Comparison of ENCODE assay signal across 26 mouse cellular contexts in genomic region chr1:75048571-75048970, GRCm38 (mm10).
DNase-seq lines count a peak whose midpoint lies in the region; ATAC-seq and TF ChIP-seq lines count a peak whose summit lies in the region.
"Had no signal": no experiment of that assay in that cellular context is flagged by ENCODE, and none has a peak within 500 bp of the region (broad histone marks: within the 10 kb centered on the region; RNA-seq: fewer than 3 reads in every experiment).

No protein-coding gene starts in this region.

- no peaks in the 10 kb centered on the region; a peak in 2 of 4 replicates for H3K4me1 ChIP-seq in MEL (ENCODE audit: control insufficient read depth in 1 of 2, insufficient read depth in 2 of 2, low read length in 2 of 2)
- H3K4me1 ChIP-seq in forebrain, embryonic 16.5 days (replicated peaks; ENCODE audit: control insufficient read depth, insufficient read depth, low read length), result no peaks in the 10 kb centered on the region
- H3K4me1 ChIP-seq: forebrain, embryonic 10.5 days; forebrain, embryonic 13.5 days had no signal

- no peak overlapping the region for H3K27ac ChIP-seq in MEL (ENCODE audit: control insufficient read depth, low read depth, low read length)
- H3K27ac ChIP-seq in forebrain, embryonic 16.5 days (ENCODE audit: low read length), result no peak overlapping the region
- H3K27ac ChIP-seq: forebrain, embryonic 10.5 days; forebrain, embryonic 13.5 days; heart, embryonic 13.5 days; hindbrain, embryonic 14.5 days; hindbrain, postnatal 0 days had no signal

- TF ChIP-seq POLR2A in MEL (IDR thresholded peaks at IDR 0.05; ENCODE audit: control insufficient read depth in 1 of 2, insufficient read depth in 1 of 2, low read depth in 1 of 2, low read length in 2 of 2, poor library complexity in 1 of 2), result no peak

- H3K79me2 ChIP-seq in MEL (ENCODE audit: control insufficient read depth, insufficient read depth, low read length, poor library complexity), result no peaks in the 10 kb centered on the region

- no peak overlapping the region for H3K4me2 ChIP-seq in forebrain, embryonic 16.5 days (ENCODE audit: low read length)
- H3K4me2 ChIP-seq: forebrain, embryonic 13.5 days; heart, embryonic 13.5 days; hindbrain, embryonic 14.5 days had no signal

- no peaks in the 10 kb centered on the region; a peak in 1 of 4 replicates for H3K36me3 ChIP-seq in MEL (ENCODE audit: control insufficient read depth in 1 of 2, insufficient read depth in 2 of 2, low read length in 2 of 2)
- no peaks in the 10 kb centered on the region for H3K36me3 ChIP-seq in forebrain, embryonic 16.5 days (ENCODE audit: control insufficient read depth, insufficient read depth)
- H3K36me3 ChIP-seq: forebrain, embryonic 10.5 days; heart, embryonic 13.5 days had no signal

- ATAC-seq in megakaryocyte progenitor cell, adult 5-6 weeks (replicated peaks; ENCODE audit: poor library complexity), result peak; percentile 44
- ATAC-seq in forebrain, embryonic 16.5 days, result no peak
- ATAC-seq: activated CD4-positive, CD25-positive, alpha-beta regulatory T cell, adult 4 months; CD4-positive, CD25-positive, alpha-beta regulatory T cell, adult 4 months; forebrain, embryonic 13.5 days; forebrain, postnatal 0 days; hindbrain, postnatal 0 days; inflammation-experienced regulatory T-cells, adult 6 months; intestine, embryonic 16.5 days had no signal

- intact Hi-C loops in heart, postnatal 36 days (cut with DNase I), result no loop called here

- H3K9me3 ChIP-seq in MEL (replicated peaks; ENCODE audit: insufficient read depth, low read length), result no peaks in the 10 kb centered on the region
- no peaks in the 10 kb centered on the region for H3K9me3 ChIP-seq in forebrain, embryonic 16.5 days (ENCODE audit: control insufficient read depth, low read length)
- H3K9me3 ChIP-seq: forebrain, embryonic 10.5 days; forebrain, embryonic 13.5 days; heart, embryonic 13.5 days had no signal

- TF ChIP-seq EP300 in MEL (IDR thresholded peaks at IDR 0.05; ENCODE audit: low read depth in 1 of 2, low read length in 2 of 2), result no peak

- no peaks in the 10 kb centered on the region for H3K27me3 ChIP-seq in MEL (ENCODE audit: control insufficient read depth in 1 of 2, insufficient read depth in 2 of 2, low read length in 2 of 2)
- H3K27me3 ChIP-seq in forebrain, embryonic 16.5 days (replicated peaks; ENCODE audit: control insufficient read depth, insufficient read depth, low read length), result no peaks in the 10 kb centered on the region
- H3K27me3 ChIP-seq: forebrain, embryonic 13.5 days; heart, embryonic 13.5 days had no signal

- peak; percentile 81 for DNase-seq in heart, adult 11 months
- DNase-seq in heart, postnatal 36 days, result no peak
- peak; percentile 21 to 35 for DNase-seq in heart, adult 9 months (ENCODE audit: low spot score in 2 of 2)
- no peak for DNase-seq in heart, adult 8-10 months (ENCODE audit: low spot score)
- DNase-seq in MEL (ENCODE audit: low read depth, low spot score), result peak; percentile 6
- DNase-seq: adrenal gland, postnatal 10 days; adrenal gland, postnatal 36 days; cerebellum, adult 18-20 months; cerebellum, adult 9-10 months; cerebellum, postnatal 14 days; forebrain, postnatal 0 days; gastrocnemius, postnatal 25 days; heart, postnatal 4 days; kidney, adult 18-20 months; kidney, adult 9 months had no signal

- 86% methylated on average over 2 of the region's 2 CpGs for WGBS in forebrain, embryonic 16.5 days

- no peak for TF ChIP-seq CTCF in MEL (IDR thresholded peaks at IDR 0.05 in 2 of 3, conservative IDR thresholded peaks at IDR 0.05 in 1 of 3; ENCODE audit: control insufficient read depth in 1 of 3, insufficient read depth in 1 of 3, low read depth in 2 of 3, low read length in 3 of 3, poor library complexity in 1 of 3, severe bottlenecking in 1 of 3)

- TF ChIP-seq RAD21 in MEL (IDR thresholded peaks at IDR 0.05; ENCODE audit: low read depth, low read length), result no peak

- no peak overlapping the region for H3K4me3 ChIP-seq in MEL (ENCODE audit: control insufficient read depth in 1 of 2, insufficient read depth in 1 of 2, low read depth in 2 of 2, low read length in 2 of 2)
- H3K4me3 ChIP-seq in forebrain, embryonic 16.5 days (replicated peaks; ENCODE audit: low read length), result no peak overlapping the region
- H3K4me3 ChIP-seq: forebrain, embryonic 10.5 days; forebrain, embryonic 13.5 days; heart, embryonic 13.5 days had no signal

- H3K9ac ChIP-seq in MEL (ENCODE audit: control insufficient read depth, low read depth, low read length, poor library complexity, severe bottlenecking), result no peak overlapping the region
- H3K9ac ChIP-seq in forebrain, embryonic 16.5 days (replicated peaks; ENCODE audit: low read depth, low read length), result no peak overlapping the region
- H3K9ac ChIP-seq: forebrain, embryonic 13.5 days; forebrain, postnatal 0 days; heart, embryonic 13.5 days; hindbrain, embryonic 14.5 days had no signal

TF ChIP-seq in MEL, 35 proteins besides CTCF, POLR2A, EP300 and RAD21:
- TF ChIP-seq MXI1 (IDR thresholded peaks at IDR 0.05; ENCODE audit: low read depth, low read length) (no peak), MEF2A (IDR thresholded peaks at IDR 0.05; ENCODE audit: extremely low read depth, insufficient replicate concordance, low read depth, low read length, poor library complexity, severe bottlenecking) (no peak), USF1 (IDR thresholded peaks at IDR 0.05; ENCODE audit: low read depth, low read length) (0 out of 2 replicates have a peak, but pooled peaks have one; percentile 6), MAFK (IDR thresholded peaks at IDR 0.05; ENCODE audit: borderline replicate concordance, low read depth, low read length) (no peak), TAL1 (IDR thresholded peaks at IDR 0.05; ENCODE audit: low read length) (no peak), NELFE (IDR thresholded peaks at IDR 0.05; ENCODE audit: low read depth, low read length) (no peak), E2F4 (IDR thresholded peaks at IDR 0.05; ENCODE audit: borderline replicate concordance, low read depth, low read length) (no peak)

Comparison
In these comparisons a context has a peak if more than half of its experiments do, and no peak if none do; other contexts are left out.
1. DNase-seq: peak in heart, adult 11 months (single experiment), heart, adult 9 months (2 of 2) and MEL (single experiment); none in heart, postnatal 36 days (0 of 2) and heart, adult 8-10 months (single experiment).